Mouse (Mus musculus): ENCODE measurements around the gene Lrrc75b.

The Lrrc75b gene

DNA sequence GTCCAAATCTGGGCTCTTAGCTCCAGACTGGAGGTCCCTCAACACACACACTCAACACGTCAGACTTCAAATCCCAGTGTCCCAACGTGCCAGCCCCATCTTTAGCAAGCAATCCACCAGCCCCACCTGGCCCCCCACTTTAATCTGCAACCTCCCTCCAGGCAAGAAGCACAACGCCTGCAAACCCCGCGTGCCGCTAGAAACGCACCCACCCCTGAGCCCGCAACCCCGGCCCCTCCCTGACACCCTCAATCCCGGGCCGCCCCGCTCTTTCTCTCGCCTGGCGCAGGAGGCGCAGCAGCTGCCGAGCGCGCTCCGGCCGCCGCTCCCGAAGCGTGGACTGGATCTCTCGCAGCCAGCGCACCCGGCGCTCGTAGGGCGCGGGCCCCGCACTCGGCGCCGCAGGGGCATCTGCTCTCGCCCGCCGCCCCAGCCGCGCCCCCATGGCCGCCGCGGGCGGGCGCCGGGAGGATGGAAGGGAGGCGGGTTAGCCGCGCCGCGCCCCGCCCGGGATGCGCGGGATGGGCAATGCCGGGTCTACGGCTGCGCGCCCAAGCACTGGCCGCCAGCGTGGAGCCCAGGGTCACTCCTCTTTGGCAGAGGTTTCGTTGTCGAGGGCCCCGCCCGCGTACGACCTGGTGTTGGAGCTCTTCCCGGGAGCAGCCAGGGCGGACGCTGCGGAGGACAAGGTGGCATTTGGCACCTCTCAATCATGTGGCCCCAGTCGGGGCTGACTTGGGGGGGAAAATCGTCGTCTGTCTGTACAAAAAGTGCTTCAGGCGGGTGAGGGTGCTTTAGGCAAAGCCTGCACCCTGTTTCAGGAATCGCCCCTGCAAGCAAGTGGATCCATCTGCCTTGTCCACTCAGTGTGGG lies at the start of gene Lrrc75b:
Lrrc75b (minus strand) TSS at position 655 of the 873 bp plus-strand sequence.
- DNase-seq (ENCODE audit: low read depth, low spot score) = no peak

DNA sequence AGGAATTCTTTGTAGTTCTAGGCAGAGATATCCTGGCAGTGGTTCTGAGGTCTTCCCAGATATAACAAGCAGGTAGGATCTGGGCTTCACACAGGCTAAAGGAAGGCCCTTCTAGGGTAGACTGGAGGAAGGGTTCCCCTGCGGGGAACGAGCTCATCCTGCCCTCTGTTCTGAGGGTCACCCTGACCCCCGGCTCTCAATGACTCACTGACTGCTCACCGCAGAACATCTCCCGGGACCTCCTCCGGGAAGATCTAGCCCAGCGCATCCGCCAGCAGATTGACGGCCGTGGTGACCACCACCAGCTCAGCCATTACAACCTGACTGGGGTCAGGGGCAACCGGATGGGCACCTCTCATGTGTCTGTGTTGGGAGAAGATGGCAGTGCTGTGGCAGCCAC lies 48.8 kb upstream of the Lrrc75b start:
- Histone ChIP-seq H3K36me3 (ENCODE audit: control insufficient read depth, insufficient read depth, low read length, poor library complexity, severe bottlenecking) (no peaks in the 10 kb centered on the region), H3K27me3 (ENCODE audit: control insufficient read depth, insufficient read depth, low read length, poor library complexity, severe bottlenecking) (no peaks in the 10 kb centered on the region)
- DNase-seq (ENCODE audit: low read depth, low spot score) = no peak

More for the DNA sequence above, at the start of gene Lrrc75b:
- no peaks in the 10 kb centered on the region for H3K36me3 ChIP-seq (ENCODE audit: control insufficient read depth, insufficient read depth, low read length, poor library complexity, severe bottlenecking)
- 0 out of 2 replicates have a peak, but pooled peaks cover 3% of the 10 kb centered on the region for H3K27me3 ChIP-seq (ENCODE audit: control insufficient read depth, insufficient read depth, low read length, poor library complexity, severe bottlenecking)

DNA sequence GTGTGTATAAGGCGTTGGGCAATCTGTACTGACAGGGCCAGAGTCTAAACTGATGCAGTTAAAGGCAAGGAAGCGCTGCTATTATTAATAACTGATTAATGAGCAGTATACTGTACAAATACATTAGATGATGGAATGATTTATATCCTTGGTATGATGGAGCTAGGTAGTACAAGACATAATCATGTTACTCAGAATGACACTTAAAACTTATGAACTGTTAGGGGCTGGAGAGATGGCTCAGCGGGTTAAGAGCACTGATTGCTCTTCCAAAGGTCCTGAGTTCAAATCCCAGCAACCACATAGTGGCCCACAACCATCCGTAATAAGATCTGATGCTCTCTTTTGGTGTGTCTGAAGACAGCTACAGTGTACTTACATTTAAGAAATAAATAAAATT lies 47.1 kb upstream of the Lrrc75b start:
- H3K27me3 ChIP-seq (ENCODE audit: control insufficient read depth, insufficient read depth, low read length, poor library complexity, severe bottlenecking) = no peaks in the 10 kb centered on the region
- DNase-seq (ENCODE audit: low read depth, low spot score) = no peak
- H3K36me3 ChIP-seq (ENCODE audit: control insufficient read depth, insufficient read depth, low read length, poor library complexity, severe bottlenecking) = no peaks in the 10 kb centered on the region

DNA sequence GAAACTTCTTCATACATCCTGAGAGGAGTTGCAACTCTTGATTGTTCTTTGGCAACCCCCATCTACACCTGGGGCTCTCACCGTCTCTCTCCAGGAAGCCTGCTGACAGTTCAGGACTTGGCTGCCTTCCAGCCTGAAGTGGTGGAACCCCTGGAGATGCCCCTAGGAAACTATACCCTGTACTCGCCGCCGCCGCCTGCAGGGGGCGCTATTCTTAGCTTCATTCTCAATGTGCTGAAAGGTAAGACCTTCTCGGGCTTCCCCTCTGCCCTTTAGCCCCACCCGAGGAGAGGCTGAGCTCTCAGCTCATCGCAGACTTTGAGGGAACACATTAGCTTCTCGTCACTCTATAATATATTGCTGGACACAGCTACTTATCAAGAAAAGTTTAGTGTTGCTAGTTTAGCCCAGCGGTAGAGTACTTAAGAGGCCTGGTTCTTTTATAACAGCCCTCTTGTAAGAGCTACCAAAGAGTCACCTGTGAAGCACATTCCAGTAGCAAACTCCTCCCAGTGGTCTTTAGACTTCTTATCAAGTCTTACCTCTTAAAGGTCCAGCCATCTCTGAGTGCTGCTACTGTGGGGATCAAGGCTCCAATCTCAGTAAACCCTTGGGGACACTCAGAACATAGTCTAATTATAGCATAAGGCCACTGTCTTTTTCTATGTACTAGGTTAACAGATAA lies 45.2 kb upstream of the Lrrc75b start:
- Histone ChIP-seq H3K36me3 (ENCODE audit: control insufficient read depth, insufficient read depth, low read length, poor library complexity, severe bottlenecking) (no peaks in the 10 kb centered on the region), H3K27me3 (ENCODE audit: control insufficient read depth, insufficient read depth, low read length, poor library complexity, severe bottlenecking) (no peaks in the 10 kb centered on the region)
- peak; percentile 37 for DNase-seq (ENCODE audit: low read depth, low spot score)

DNA sequence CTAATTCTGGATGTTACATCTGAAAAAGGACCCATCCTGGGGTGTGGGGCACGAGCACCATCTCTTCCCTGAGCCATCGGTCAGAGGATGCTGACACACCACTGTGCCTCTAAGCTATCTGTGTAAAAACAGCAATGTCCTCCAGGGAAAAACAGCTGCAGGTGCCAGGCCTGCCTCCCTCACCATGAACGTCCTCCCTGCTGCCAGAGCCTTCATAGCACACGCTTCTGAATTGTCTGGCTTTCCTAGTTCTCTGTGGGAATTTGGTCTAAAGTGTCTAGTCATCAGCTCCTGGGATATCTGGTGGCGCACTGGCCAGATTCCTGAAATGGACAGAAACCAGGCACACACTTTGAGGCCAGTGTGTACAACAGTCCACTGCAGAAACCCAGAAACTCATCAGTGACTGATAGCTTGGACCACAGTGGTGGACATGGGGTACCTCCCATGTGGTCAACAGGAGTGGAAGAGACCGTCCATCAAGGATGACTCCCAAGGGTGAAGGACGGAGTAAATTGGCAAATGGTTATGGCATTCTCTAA lies 40.1 kb upstream of the Lrrc75b start:
- Histone ChIP-seq H3K36me3 (ENCODE audit: control insufficient read depth, insufficient read depth, low read length, poor library complexity, severe bottlenecking) (no peaks in the 10 kb centered on the region), H3K27me3 (ENCODE audit: control insufficient read depth, insufficient read depth, low read length, poor library complexity, severe bottlenecking) (no peaks in the 10 kb centered on the region)
- DNase-seq (ENCODE audit: low read depth, low spot score) = no peak

DNA sequence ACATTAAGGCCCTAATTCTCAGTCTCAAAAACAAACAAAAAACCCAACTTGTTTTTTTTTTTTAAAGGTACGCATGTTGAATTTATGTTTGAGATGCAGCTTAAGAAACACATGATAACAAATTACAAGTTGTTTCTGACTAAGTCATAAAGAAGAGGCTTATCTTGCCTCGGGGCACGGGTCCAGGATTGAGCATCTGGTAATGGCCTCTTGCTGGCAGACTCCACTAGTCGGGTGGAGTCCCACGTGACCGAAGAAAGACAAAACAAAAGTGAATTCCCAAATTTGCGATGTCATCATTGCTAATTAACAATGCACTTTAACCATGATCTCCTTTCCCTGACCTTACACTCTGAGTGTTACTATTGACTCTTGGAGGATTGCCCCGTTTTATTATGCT lies 35.9 kb upstream of the Lrrc75b start:
- no peak for DNase-seq (ENCODE audit: low read depth, low spot score)
- no peaks in the 10 kb centered on the region for H3K27me3 ChIP-seq (ENCODE audit: control insufficient read depth, insufficient read depth, low read length, poor library complexity, severe bottlenecking)
- H3K36me3 ChIP-seq (ENCODE audit: control insufficient read depth, insufficient read depth, low read length, poor library complexity, severe bottlenecking) = no peaks in the 10 kb centered on the region

DNA sequence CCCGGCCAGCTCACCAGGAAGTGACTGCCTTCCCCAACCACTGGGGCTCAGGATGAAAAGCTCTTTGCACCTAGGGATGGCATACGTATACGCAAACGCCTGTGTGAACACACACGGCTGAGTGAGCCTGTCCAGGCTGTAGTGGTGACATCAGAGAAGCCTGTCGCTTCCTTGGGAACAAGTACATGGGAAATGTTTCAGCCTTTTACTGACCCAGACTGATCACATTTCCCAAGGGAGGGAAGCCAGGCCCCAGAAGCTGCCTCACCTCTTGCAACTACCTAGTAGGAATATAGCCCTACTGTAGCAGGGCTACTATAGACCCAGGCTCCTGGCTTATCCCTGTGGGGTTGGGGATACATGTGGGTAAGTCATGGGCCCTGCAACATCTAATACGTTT lies 32.5 kb upstream of the Lrrc75b start:
- Histone ChIP-seq H3K27me3 (ENCODE audit: control insufficient read depth, insufficient read depth, low read length, poor library complexity, severe bottlenecking) (no peaks in the 10 kb centered on the region), H3K36me3 (ENCODE audit: control insufficient read depth, insufficient read depth, low read length, poor library complexity, severe bottlenecking) (no peaks in the 10 kb centered on the region)
- DNase-seq (ENCODE audit: low read depth, low spot score) = no peak

DNA sequence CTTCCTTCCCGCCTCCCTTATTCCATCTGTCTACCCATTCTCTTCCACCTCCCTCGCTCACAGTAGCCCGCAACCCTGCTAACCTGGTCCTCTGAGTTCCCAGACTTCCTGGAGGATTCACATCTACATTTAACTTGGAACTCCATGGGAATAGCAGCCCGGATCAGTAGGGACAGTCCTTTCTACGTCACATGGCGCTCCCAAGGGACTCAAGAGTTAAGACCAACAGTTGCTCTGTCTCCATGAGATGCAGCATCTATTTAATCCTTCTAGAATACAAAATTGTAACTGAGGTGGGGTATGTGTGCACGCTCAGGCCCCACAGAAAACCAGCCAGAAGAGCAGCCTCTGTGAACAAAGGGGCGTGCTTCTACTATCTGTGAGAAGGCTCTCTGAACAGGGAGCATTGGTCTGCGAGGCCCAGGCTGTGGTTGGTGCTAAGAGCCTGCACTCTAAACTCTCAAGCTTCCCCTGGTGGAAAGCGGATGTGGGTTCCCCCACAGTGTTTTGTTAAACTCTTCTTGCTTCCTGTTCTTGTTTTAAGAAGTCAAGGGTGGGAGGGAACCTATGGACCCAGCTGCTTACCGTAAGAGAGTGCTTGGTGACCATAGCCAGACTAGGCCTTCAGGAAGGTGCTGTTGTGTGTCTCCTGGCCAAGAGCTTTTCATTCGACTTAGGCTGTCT lies 31.2 kb upstream of the Lrrc75b start:
- no peaks in the 10 kb centered on the region for H3K36me3 ChIP-seq (ENCODE audit: control insufficient read depth, insufficient read depth, low read length, poor library complexity, severe bottlenecking)
- peak; percentile 92 for DNase-seq (ENCODE audit: low read depth, low spot score)
- no peaks in the 10 kb centered on the region for H3K27me3 ChIP-seq (ENCODE audit: control insufficient read depth, insufficient read depth, low read length, poor library complexity, severe bottlenecking)

DNA sequence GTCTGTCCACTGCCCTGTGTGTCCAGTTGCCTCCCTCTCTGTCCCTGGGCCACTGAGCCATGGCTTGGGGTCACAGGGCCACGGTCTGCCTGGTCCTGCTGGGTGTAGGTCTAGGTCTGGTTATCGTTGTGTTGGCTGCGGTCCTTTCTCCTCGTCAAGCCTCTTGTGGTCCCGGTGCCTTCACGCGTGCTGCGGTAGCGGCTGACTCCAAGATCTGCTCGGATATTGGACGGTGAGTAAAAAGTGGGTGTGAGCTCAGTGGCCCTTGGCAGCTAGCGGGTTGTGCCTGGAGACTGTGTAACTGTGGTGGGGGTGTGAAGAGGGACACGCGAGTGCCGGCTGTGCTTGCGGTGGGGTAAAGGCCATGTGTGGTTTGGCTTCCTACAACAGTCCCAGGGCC lies 29.5 kb upstream of the Lrrc75b start:
- no peaks in the 10 kb centered on the region for H3K27me3 ChIP-seq (ENCODE audit: control insufficient read depth, insufficient read depth, low read length, poor library complexity, severe bottlenecking)
- H3K36me3 ChIP-seq (ENCODE audit: control insufficient read depth, insufficient read depth, low read length, poor library complexity, severe bottlenecking) = no peaks in the 10 kb centered on the region
- peak; percentile 50 for DNase-seq (ENCODE audit: low read depth, low spot score)

DNA sequence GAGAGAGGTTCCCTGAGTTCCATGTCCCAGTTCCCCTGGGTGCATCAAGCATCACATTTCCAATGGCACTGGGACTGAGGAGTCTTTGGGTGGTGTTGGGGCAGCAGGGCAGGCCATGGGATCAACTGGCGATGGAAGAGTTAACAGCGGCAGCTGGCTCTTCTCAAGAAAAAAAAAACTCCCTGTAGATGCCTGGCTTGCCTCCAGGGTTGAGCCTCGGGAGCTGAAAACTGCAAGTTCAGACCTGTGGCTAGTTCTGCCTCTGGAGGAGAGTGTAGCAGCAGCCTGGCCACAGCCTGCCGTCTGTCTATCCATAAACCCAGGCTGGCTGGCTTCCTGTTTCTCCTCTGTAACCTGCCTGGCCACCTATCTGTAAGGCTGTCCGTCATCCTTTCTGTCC lies 29.0 kb upstream of the Lrrc75b start, which contains the start of gene Ggt5:
Ggt5 (plus strand) TSS at position 212 of the 400 bp plus-strand sequence.
- no peaks in the 10 kb centered on the region for H3K27me3 ChIP-seq (ENCODE audit: control insufficient read depth, insufficient read depth, low read length, poor library complexity, severe bottlenecking)
- no peak for DNase-seq (ENCODE audit: low read depth, low spot score)
- no peaks in the 10 kb centered on the region for H3K36me3 ChIP-seq (ENCODE audit: control insufficient read depth, insufficient read depth, low read length, poor library complexity, severe bottlenecking)

DNA sequence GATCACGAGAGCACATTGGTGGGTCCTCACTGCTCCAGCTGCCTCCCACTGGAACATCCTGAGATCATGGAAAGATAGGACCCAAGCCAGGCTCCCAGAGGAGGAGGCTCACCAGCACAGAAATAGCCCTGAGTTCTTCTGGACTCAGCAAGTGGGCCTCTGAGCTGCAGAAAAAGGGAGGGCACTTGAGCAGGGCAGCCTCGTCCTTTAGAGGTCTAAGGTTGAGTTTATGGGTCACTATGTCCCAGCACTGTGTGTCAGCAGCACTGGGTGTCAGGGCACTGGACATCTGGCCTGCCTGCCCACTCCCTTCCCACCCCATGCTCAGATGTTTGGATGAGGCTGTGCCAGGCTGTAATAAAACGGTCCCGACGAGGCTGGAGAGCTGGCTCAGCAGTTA lies 28.2 kb upstream of the Lrrc75b start:
- no peaks in the 10 kb centered on the region for H3K36me3 ChIP-seq (ENCODE audit: control insufficient read depth, insufficient read depth, low read length, poor library complexity, severe bottlenecking)

DNA sequence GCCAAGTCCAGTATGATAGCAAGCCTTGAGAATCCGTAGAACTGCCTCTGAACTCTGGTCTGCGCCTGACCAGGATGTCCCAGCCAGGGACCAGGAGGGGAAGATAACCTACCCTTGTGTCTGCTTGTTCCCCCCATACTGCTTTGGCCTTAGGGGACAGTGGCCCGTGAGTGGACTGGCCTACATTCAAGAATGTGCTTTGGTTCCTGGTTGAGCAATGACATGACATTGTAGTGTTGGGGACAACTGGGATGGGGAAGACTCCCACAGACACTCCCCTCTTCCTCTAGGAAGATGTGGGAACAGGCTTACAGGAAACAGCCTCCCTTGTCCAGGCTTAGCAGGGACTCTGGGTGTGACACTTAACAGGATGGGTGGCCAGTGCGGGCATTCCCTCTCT lies 27.7 kb upstream of the Lrrc75b start:
- Histone ChIP-seq H3K36me3 (ENCODE audit: control insufficient read depth, insufficient read depth, low read length, poor library complexity, severe bottlenecking) (no peaks in the 10 kb centered on the region), H3K27me3 (ENCODE audit: control insufficient read depth, insufficient read depth, low read length, poor library complexity, severe bottlenecking) (no peaks in the 10 kb centered on the region)
- no peak for DNase-seq (ENCODE audit: low read depth, low spot score)

More for the DNA sequence above, 28.2 kb upstream of the Lrrc75b start:
- no peaks in the 10 kb centered on the region for H3K27me3 ChIP-seq (ENCODE audit: control insufficient read depth, insufficient read depth, low read length, poor library complexity, severe bottlenecking)
- no peak for DNase-seq (ENCODE audit: low read depth, low spot score)

DNA sequence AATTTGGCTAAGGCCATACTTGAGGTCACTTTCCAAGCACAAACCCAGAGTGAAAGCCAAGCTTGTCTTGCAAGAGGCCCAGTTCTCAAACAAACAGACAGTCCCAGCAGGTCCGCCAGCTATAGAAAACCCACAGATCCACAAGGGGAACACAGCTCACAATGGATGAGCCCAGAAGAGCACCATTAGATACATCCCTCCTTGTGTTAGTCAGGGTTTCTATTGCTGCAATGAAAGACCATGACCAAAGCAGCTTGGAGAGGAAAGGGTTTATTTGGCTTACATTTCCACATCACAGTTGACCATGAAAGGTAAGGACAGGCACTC lies 26.4 kb upstream of the Lrrc75b start:
- no peak for DNase-seq (ENCODE audit: low read depth, low spot score)
- no peaks in the 10 kb centered on the region for H3K36me3 ChIP-seq (ENCODE audit: control insufficient read depth, insufficient read depth, low read length, poor library complexity, severe bottlenecking)
- H3K27me3 ChIP-seq (ENCODE audit: control insufficient read depth, insufficient read depth, low read length, poor library complexity, severe bottlenecking) = no peaks in the 10 kb centered on the region

DNA sequence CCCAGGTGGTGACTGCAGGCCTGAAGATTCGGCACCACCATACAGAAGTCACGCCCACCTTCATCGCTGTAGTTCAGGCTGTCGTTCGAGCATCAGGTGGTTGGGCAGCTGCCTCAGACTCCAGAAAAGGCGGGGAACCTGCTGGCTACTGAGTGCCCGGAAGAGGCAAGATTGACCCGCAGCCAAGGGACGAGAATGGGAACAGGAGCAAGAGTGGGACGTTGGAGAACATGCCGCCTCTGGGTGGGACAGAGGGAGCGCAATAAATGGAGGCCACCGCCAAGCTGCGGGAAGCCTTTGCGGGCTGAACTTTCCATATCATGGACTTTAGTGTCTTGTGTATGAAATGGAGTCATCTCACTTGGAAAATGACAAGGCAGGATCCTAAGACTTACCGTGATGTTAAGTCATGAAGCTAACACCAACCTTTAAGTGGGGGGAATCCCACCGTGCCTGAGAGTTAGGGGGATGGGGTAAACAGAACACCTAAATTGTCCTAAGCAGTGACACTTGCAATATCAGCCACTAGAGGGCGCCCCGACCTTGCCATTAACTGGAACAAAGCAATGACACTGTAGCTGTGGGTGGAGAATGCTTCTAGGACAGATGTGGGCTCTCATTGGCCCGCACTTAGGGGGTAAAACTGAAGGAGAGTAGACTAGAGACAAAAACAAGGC lies 25.9 kb upstream of the Lrrc75b start:
- no peaks in the 10 kb centered on the region for H3K36me3 ChIP-seq (ENCODE audit: control insufficient read depth, insufficient read depth, low read length, poor library complexity, severe bottlenecking)
- no peaks in the 10 kb centered on the region for H3K27me3 ChIP-seq (ENCODE audit: control insufficient read depth, insufficient read depth, low read length, poor library complexity, severe bottlenecking)
- peak; percentile 93 for DNase-seq (ENCODE audit: low read depth, low spot score)
